Mouse (Mus musculus): ENCODE data around the gene Slc2a9. TPM values are rescaled to one million over a fixed set of nuclear protein-coding genes. Genes with fewer than 3 reads are reported as not detected.
A peak's percentile ranks its signal among the peaks of the same experiment; 100 is the strongest.

Gene Slc2a9
- polyA plus RNA-seq, 1 experiment from 2014 or later, result 0.80 TPM

- no peak for ATAC-seq (ENCODE audit: low read depth)
- Histone ChIP-seq H3K4me3 (replicated peaks) (no peak overlapping the region), H3K4me1 (replicated peaks) (0 out of 2 replicates have a peak, but pooled peaks cover 5% of the 10 kb centered on the region), H3K36me3 (peaks cover 99% of the 10 kb centered on the region), H3K4me2 (no peak overlapping the region), H3K27me3 (no peaks in the 10 kb centered on the region), H3K9me3 (replicated peaks) (no peaks in the 10 kb centered on the region), H3K27ac (no peak overlapping the region), H3K9ac (no peak overlapping the region)
- 82% methylated on average over 3 of the region's 3 CpGs for WGBS (ENCODE audit: insufficient replicate concordance)
- DNase-seq, result no peak
Observed at GRCm38 (mm10) chr5:38536822-38537221, 33.9 kb upstream of the Slc2a9 start.

- WGBS (ENCODE audit: insufficient replicate concordance), result 83% methylated on average over 4 of the region's 4 CpGs
- DNase-seq (no peak), ATAC-seq (ENCODE audit: low read depth) (no peak)
- Histone ChIP-seq H3K27ac (no peak overlapping the region), H3K9ac (no peak overlapping the region), H3K4me1 (replicated peaks) (no peaks in the 10 kb centered on the region), H3K9me3 (replicated peaks) (no peaks in the 10 kb centered on the region), H3K27me3 (no peaks in the 10 kb centered on the region), H3K36me3 (peaks cover 98% of the 10 kb centered on the region), H3K4me3 (replicated peaks) (no peak overlapping the region), H3K4me2 (no peak overlapping the region)
Observed at GRCm38 (mm10) chr5:38532084-38532483, 29.1 kb upstream of the Slc2a9 start.

GRCm38 (mm10) chr5:38529724-38530428, 26.9 kb upstream of the Slc2a9 start:
- no peak overlapping the region for H3K27ac ChIP-seq
- H3K4me3 ChIP-seq (replicated peaks), result no peak overlapping the region
- H3K9me3 ChIP-seq (replicated peaks), result no peaks in the 10 kb centered on the region
- no peaks in the 10 kb centered on the region for H3K4me1 ChIP-seq (replicated peaks)
- no peaks in the 10 kb centered on the region for H3K27me3 ChIP-seq
- WGBS (ENCODE audit: insufficient replicate concordance), result 73% methylated on average over 6 of the region's 6 CpGs
- no peak overlapping the region for H3K9ac ChIP-seq
- H3K4me2 ChIP-seq, result no peak overlapping the region
- peaks cover 98% of the 10 kb centered on the region for H3K36me3 ChIP-seq
- peak; percentile 55 for ATAC-seq (ENCODE audit: low read depth)
- no peak for DNase-seq

GRCm38 (mm10) chr5:38522977-38523376, 20.0 kb upstream of the Slc2a9 start:
- Histone ChIP-seq H3K4me1 (replicated peaks) (no peaks in the 10 kb centered on the region), H3K27ac (no peak overlapping the region), H3K27me3 (no peaks in the 10 kb centered on the region), H3K9ac (no peak overlapping the region), H3K36me3 (peaks cover 42% of the 10 kb centered on the region), H3K4me3 (replicated peaks) (no peak overlapping the region), H3K9me3 (replicated peaks) (no peaks in the 10 kb centered on the region), H3K4me2 (no peak overlapping the region)
- DNase-seq (no peak), ATAC-seq (ENCODE audit: low read depth) (no peak)
- WGBS (ENCODE audit: insufficient replicate concordance), result 94% methylated on average over 5 of the region's 5 CpGs

- H3K4me1 ChIP-seq (replicated peaks), result peaks cover 4% of the 10 kb centered on the region; the same call in 1 of the 2 replicates
- H3K9ac ChIP-seq, result no peak overlapping the region
- H3K36me3 ChIP-seq, result peaks cover 39% of the 10 kb centered on the region
- ATAC-seq (ENCODE audit: low read depth) (no peak), DNase-seq (no peak)
- no peaks in the 10 kb centered on the region for H3K9me3 ChIP-seq (replicated peaks)
- no peaks in the 10 kb centered on the region for H3K27me3 ChIP-seq
- WGBS (ENCODE audit: insufficient replicate concordance), result 52% methylated on average over 1 of the region's 1 CpGs
- no peak overlapping the region for H3K4me3 ChIP-seq (replicated peaks)
- H3K27ac ChIP-seq, result no peak overlapping the region
- no peak overlapping the region for H3K4me2 ChIP-seq
Observed at GRCm38 (mm10) chr5:38520838-38521237, 17.9 kb upstream of the Slc2a9 start.

GRCm38 (mm10) chr5:38516267-38516666, 13.3 kb upstream of the Slc2a9 start:
- H3K27me3 ChIP-seq, result no peaks in the 10 kb centered on the region
- peaks cover 62% of the 10 kb centered on the region for H3K36me3 ChIP-seq
- H3K4me2 ChIP-seq, result 0 out of 2 replicates have a peak overlapping the region, but pooled peaks have one; percentile 5
- no peak overlapping the region for H3K4me3 ChIP-seq (replicated peaks)
- no peaks in the 10 kb centered on the region for H3K9me3 ChIP-seq (replicated peaks)
- peak overlapping the region; percentile 19; the same call in 1 of the 2 replicates for H3K9ac ChIP-seq
- DNase-seq (no peak), ATAC-seq (ENCODE audit: low read depth) (peak; percentile 47; the same call in 1 of the 2 replicates)
- peak overlapping the region; percentile 48; the same call in 1 of the 2 replicates for H3K27ac ChIP-seq
- H3K4me1 ChIP-seq (replicated peaks), result peaks cover 38% of the 10 kb centered on the region
- 23% methylated on average over 6 of the region's 6 CpGs for WGBS (ENCODE audit: insufficient replicate concordance)

GRCm38 (mm10) chr5:38512991-38513390, 10.0 kb upstream of the Slc2a9 start:
- Histone ChIP-seq H3K27ac (peak overlapping the region; percentile 47), H3K4me2 (peak overlapping the region; percentile 48; the same call in 1 of the 2 replicates), H3K27me3 (no peaks in the 10 kb centered on the region), H3K4me3 (replicated peaks) (no peak overlapping the region), H3K36me3 (peaks cover 56% of the 10 kb centered on the region), H3K9me3 (replicated peaks) (no peaks in the 10 kb centered on the region), H3K4me1 (replicated peaks) (peaks cover 66% of the 10 kb centered on the region), H3K9ac (peak overlapping the region; percentile 34; the same call in 1 of the 2 replicates)
- DNase-seq, result no peak
- 40% methylated on average over 2 of the region's 2 CpGs for WGBS (ENCODE audit: insufficient replicate concordance)
- no peak for ATAC-seq (ENCODE audit: low read depth)

- no peaks in the 10 kb centered on the region for H3K9me3 ChIP-seq (replicated peaks)
- 15% methylated on average over 4 of the region's 4 CpGs for WGBS (ENCODE audit: insufficient replicate concordance)
- H3K4me1 ChIP-seq (replicated peaks), result peaks cover 90% of the 10 kb centered on the region
- peak overlapping the region; percentile 95 for H3K27ac ChIP-seq
- H3K9ac ChIP-seq, result peak overlapping the region; percentile 77
- ATAC-seq (ENCODE audit: low read depth), result peak; percentile 93
- no peaks in the 10 kb centered on the region for H3K27me3 ChIP-seq
- H3K36me3 ChIP-seq, result peaks cover 27% of the 10 kb centered on the region
- DNase-seq, result peak; percentile 75
- peak overlapping the region; percentile 61 for H3K4me3 ChIP-seq (replicated peaks)
- H3K4me2 ChIP-seq, result peak overlapping the region; percentile 74
Observed at GRCm38 (mm10) chr5:38509568-38509967, 6.6 kb upstream of the Slc2a9 start.

GRCm38 (mm10) chr5:38505435-38505765, 2.5 kb upstream of the Slc2a9 start:
- H3K4me3 ChIP-seq (replicated peaks), result no peak overlapping the region
- peak overlapping the region; percentile 69 for H3K9ac ChIP-seq
- no peaks in the 10 kb centered on the region for H3K27me3 ChIP-seq
- peak; percentile 24 for ATAC-seq (ENCODE audit: low read depth)
- DNase-seq, result peak; percentile 48
- peaks cover 91% of the 10 kb centered on the region for H3K4me1 ChIP-seq (replicated peaks)
- H3K4me2 ChIP-seq, result peak overlapping the region; percentile 43
- H3K27ac ChIP-seq, result peak overlapping the region; percentile 95
- H3K9me3 ChIP-seq (replicated peaks), result no peaks in the 10 kb centered on the region
- 16% methylated on average over 3 of the region's 3 CpGs for WGBS (ENCODE audit: insufficient replicate concordance)
- no peaks in the 10 kb centered on the region for H3K36me3 ChIP-seq

GRCm38 (mm10) chr5:38504747-38505434, 1.9 kb upstream of the Slc2a9 start:
- Histone ChIP-seq H3K4me1 (replicated peaks) (peaks cover 91% of the 10 kb centered on the region), H3K36me3 (no peaks in the 10 kb centered on the region), H3K4me2 (peak overlapping the region; percentile 43), H3K27ac (peak overlapping the region; percentile 95), H3K27me3 (no peaks in the 10 kb centered on the region), H3K4me3 (replicated peaks) (no peak overlapping the region), H3K9me3 (replicated peaks) (no peaks in the 10 kb centered on the region), H3K9ac (peak overlapping the region; percentile 69)
- ATAC-seq (ENCODE audit: low read depth) (no peak), DNase-seq (no peak)
- 38% methylated on average over 6 of the region's 6 CpGs for WGBS (ENCODE audit: insufficient replicate concordance)

- peaks cover 93% of the 10 kb centered on the region for H3K4me1 ChIP-seq (replicated peaks)
- peak overlapping the region; percentile 95 for H3K27ac ChIP-seq
- no peaks in the 10 kb centered on the region for H3K36me3 ChIP-seq
- no peak overlapping the region for H3K9ac ChIP-seq
- WGBS (ENCODE audit: insufficient replicate concordance), result 86% methylated on average over 1 of the region's 1 CpGs
- no peaks in the 10 kb centered on the region for H3K27me3 ChIP-seq
- no peak overlapping the region for H3K4me2 ChIP-seq
- no peaks in the 10 kb centered on the region for H3K9me3 ChIP-seq (replicated peaks)
- H3K4me3 ChIP-seq (replicated peaks), result no peak overlapping the region
- DNase-seq (no peak), ATAC-seq (ENCODE audit: low read depth) (no peak)
Observed at GRCm38 (mm10) chr5:38504116-38504515, 1.2 kb upstream of the Slc2a9 start.
